Mouse (Mus musculus): ENCODE results near the gene Gm20821. TPM values are rescaled to one million over a fixed set of nuclear protein-coding genes. Genes with fewer than 3 reads are reported as not detected.
"Not testable (repeated sequence)": the region's sequence is repeated elsewhere in the genome, so short reads cannot be mapped to it uniquely, and the experiment has no call there.

The Gm20821 gene
- not detected in 2 replicates for polyA plus RNA-seq (2016; fragmentation: Nextera tagmentation; extraction: Ambion mirVana)

GRCm38 (mm10) chrY:9781504-9781903 is at the start of gene Gm20821:
Gene Gm20821, plus strand, starts transcription at chrY:9781804.
- H3K9me3 ChIP-seq; ATAC-seq (ENCODE audit: low FRiP score, low read depth); H3K27me3 ChIP-seq; H3K4me1 ChIP-seq; H3K36me3 ChIP-seq; H3K4me3 ChIP-seq; H3K9ac ChIP-seq (replicated peaks); H3K27ac ChIP-seq (replicated peaks); H3K4me2 ChIP-seq (replicated peaks): not testable (repeated sequence)
- WGBS, result 24% methylated on average over 2 of the region's 2 CpGs

Data from midbrain, embryonic 12.5 days (tissue).